Mouse (Mus musculus) bone marrow macrophage, adult 2 months (primary cell): ENCODE data around the gene Mkks.

Experiments
- CTCF ChIP-seq: IDR thresholded peaks from 2 replicates; pipeline ENCODE4 v1.5.1; 2012; ENCODE audit warnings: low read depth, mild to moderate bottlenecking, low read length, moderate library complexity
- POLR2A ChIP-seq: IDR thresholded peaks from 2 replicates; pipeline ENCODE4 v1.6.1; 2012; ENCODE audit warnings: mild to moderate bottlenecking, low read depth, low read length, borderline replicate concordance

DNA sequence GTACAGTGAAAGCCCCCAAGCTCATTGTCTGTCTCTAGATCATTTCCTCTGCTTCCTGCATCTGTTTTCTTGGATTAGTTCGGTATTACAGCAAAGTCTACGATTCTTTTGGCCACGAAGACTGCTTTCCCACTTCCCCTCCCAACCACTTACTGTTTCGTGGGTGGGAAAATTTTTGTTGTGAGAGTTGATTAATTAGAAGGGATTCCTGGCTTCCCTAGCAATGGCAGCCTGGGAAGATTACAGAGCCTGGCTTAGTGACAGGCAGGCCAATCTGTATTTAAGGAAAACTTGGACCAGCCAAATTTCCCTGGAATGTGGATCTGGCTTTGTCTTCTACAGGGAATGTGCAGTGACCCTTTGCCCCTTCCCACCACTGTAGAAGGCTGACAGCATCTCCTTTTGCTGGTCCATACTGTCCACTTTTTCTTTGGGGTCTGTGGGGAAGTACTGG is 20.8 kb upstream of the Mkks start:
- TF ChIP-seq POLR2A (no peak), CTCF (no peak)
